Mouse (Mus musculus): ENCODE data around the gene Tut7. TPM values are rescaled to one million over a fixed set of nuclear protein-coding genes. Genes with fewer than 3 reads are reported as not detected.
A peak's percentile ranks its signal among the peaks of the same experiment; 100 is the strongest.

Tut7 gene
- total and polyA plus RNA-seq, 3 experiments: 47.7 to 135 (median 53.8) TPM

DNA sequence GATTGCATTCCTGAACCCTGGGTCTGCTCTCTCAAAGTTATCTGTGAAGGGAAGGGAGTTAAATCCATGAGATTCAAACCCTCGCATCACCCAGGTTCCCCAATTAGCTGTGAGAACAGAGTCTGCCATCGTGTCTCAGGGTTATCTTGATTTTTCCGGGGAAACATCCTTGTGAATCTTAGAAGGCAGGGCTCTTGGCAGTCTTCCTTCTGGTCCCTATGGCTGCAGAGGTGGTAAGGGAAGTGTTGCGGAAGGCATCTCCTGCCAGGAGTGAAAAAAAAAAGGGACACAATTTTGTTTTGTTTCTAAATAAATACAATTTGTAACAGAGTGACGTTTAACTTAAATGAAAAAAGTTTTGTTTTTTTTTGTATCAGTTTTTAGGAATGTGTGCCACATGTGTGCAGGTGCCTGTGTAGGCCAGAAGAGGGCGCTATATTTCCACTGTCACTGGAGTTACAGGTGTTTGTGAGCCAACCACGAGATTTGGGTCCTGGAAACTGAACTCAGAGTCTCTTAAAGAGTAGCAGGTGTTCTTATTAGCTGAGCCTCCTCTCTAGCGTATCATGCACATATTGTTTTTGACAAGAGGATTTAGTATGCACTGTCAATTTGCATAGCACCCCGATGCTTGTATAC is 45.2 kb upstream of the Tut7 start:
- no peaks in the 10 kb centered on the region; a peak in 1 of 4 replicates for H3K27me3 ChIP-seq (ENCODE audit: control insufficient read depth in 1 of 2, insufficient read depth in 2 of 2, low read length in 2 of 2)
- H3K4me3 ChIP-seq (ENCODE audit: control insufficient read depth in 1 of 2, insufficient read depth in 1 of 2, low read depth in 2 of 2, low read length in 2 of 2): no peak overlapping the region
- H3K9me3 ChIP-seq (replicated peaks; ENCODE audit: insufficient read depth, low read length): no peaks in the 10 kb centered on the region
- no peak overlapping the region for H3K27ac ChIP-seq (ENCODE audit: control insufficient read depth, low read depth, low read length)
- TF ChIP-seq GATA1 (IDR thresholded peaks at IDR 0.05; ENCODE audit: low read depth, low read length): no peak
- TF ChIP-seq RAD21 (IDR thresholded peaks at IDR 0.05; ENCODE audit: low read depth, low read length): peak; percentile 24
- TF ChIP-seq MYB (IDR thresholded peaks at IDR 0.05; ENCODE audit: low read depth, low read length): no peak
- TF ChIP-seq CTCF (IDR thresholded peaks at IDR 0.05 in 2 of 3, conservative IDR thresholded peaks at IDR 0.05 in 1 of 3; ENCODE audit: control insufficient read depth in 1 of 3, insufficient read depth in 1 of 3, low read depth in 2 of 3, low read length in 3 of 3, poor library complexity in 1 of 3, severe bottlenecking in 1 of 3): peak; percentile 29 to 47 (median 39); a peak in 4 of 6 replicates
- TF ChIP-seq ZKSCAN1 (IDR thresholded peaks at IDR 0.05; ENCODE audit: low read depth, low read length): no peak
- no peaks in the 10 kb centered on the region for H3K79me2 ChIP-seq (ENCODE audit: control insufficient read depth, insufficient read depth, low read length, poor library complexity)
- H3K9ac ChIP-seq (ENCODE audit: control insufficient read depth, low read depth, low read length, poor library complexity, severe bottlenecking): no peak overlapping the region
- H3K36me3 ChIP-seq (ENCODE audit: control insufficient read depth in 1 of 2, insufficient read depth in 2 of 2, low read length in 2 of 2): no peaks in the 10 kb centered on the region
- H3K4me1 ChIP-seq (ENCODE audit: control insufficient read depth in 1 of 2, insufficient read depth in 2 of 2, low read length in 2 of 2): no peaks in the 10 kb centered on the region
- no peak for DNase-seq (ENCODE audit: low read depth, low spot score)

DNA sequence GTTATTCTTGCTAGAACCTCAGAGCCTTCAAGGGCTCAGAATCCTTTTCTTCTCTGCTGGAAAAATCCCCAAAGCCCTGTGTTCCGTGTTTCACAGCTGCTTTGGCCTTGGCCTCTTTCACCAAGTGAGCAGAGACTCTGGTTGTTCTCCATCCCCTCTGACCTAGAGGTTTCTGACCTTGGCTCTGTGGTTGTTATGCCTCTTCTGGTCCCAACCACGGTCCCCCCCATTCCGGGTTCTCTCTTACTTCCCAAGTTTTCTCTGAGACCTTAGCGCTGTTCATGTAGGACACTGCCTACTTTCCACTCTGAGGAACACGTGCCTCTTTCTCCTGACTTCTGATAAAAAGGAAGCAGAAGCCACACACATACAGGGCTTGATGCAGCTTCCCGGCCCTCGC is 44.2 kb upstream of the Tut7 start:
- H3K79me2 ChIP-seq (ENCODE audit: control insufficient read depth, insufficient read depth, low read length, poor library complexity): no peaks in the 10 kb centered on the region
- no peaks in the 10 kb centered on the region for H3K4me1 ChIP-seq (ENCODE audit: control insufficient read depth in 1 of 2, insufficient read depth in 2 of 2, low read length in 2 of 2)
- H3K27me3 ChIP-seq (ENCODE audit: control insufficient read depth in 1 of 2, insufficient read depth in 2 of 2, low read length in 2 of 2): no peaks in the 10 kb centered on the region
- no peak overlapping the region for H3K9ac ChIP-seq (ENCODE audit: control insufficient read depth, low read depth, low read length, poor library complexity, severe bottlenecking)
- TF ChIP-seq USF2 (IDR thresholded peaks at IDR 0.05; ENCODE audit: borderline replicate concordance in 1 of 2, insufficient read depth in 1 of 2, low read depth in 1 of 2, low read length in 2 of 2) (no peak), MAZ (IDR thresholded peaks at IDR 0.05; ENCODE audit: low read depth, low read length) (no peak), MAX (IDR thresholded peaks at IDR 0.05; ENCODE audit: low read length) (no peak), MEF2A (IDR thresholded peaks at IDR 0.05; ENCODE audit: extremely low read depth, insufficient replicate concordance, low read depth, low read length, poor library complexity, severe bottlenecking) (no peak), CHD2 (IDR thresholded peaks at IDR 0.05; ENCODE audit: low read length) (no peak), ZNF384 (IDR thresholded peaks at IDR 0.05; ENCODE audit: low read depth, low read length) (no peak), POLR2AphosphoS5 (IDR thresholded peaks at IDR 0.05; ENCODE audit: borderline replicate concordance, low read depth, low read length) (no peak), E2F4 (IDR thresholded peaks at IDR 0.05; ENCODE audit: borderline replicate concordance, low read depth, low read length) (no peak), USF1 (IDR thresholded peaks at IDR 0.05; ENCODE audit: low read depth, low read length) (no peak), UBTF (IDR thresholded peaks at IDR 0.05; ENCODE audit: borderline replicate concordance, insufficient read depth, low read depth, low read length) (no peak)
- H3K4me3 ChIP-seq (ENCODE audit: control insufficient read depth in 1 of 2, insufficient read depth in 1 of 2, low read depth in 2 of 2, low read length in 2 of 2): no peak overlapping the region
- no peaks in the 10 kb centered on the region for H3K9me3 ChIP-seq (replicated peaks; ENCODE audit: insufficient read depth, low read length)
- no peak for DNase-seq (ENCODE audit: low read depth, low spot score)
- H3K27ac ChIP-seq (ENCODE audit: control insufficient read depth, low read depth, low read length): no peak overlapping the region
- no peaks in the 10 kb centered on the region for H3K36me3 ChIP-seq (ENCODE audit: control insufficient read depth in 1 of 2, insufficient read depth in 2 of 2, low read length in 2 of 2)

Data from MEL (cell line).